Mouse (Mus musculus) kidney, adult 2 months (tissue): ENCODE results near the gene Tmem198. TPM values are rescaled to one million over a fixed set of nuclear protein-coding genes. Genes with fewer than 3 reads are reported as not detected.

Experiments used
- DNase-seq: peaks from one replicate; pipeline ENCODE4 v3.0.0; 2021
- H3K27ac ChIP-seq: fragments of 200-500 bp; 2 replicates; pipeline ENCODE4 v1.5.1; 2012; ENCODE audit warnings: low read depth, low read length, control low read depth, inconsistent platforms; ENCODE audit not compliant: insufficient read depth
- H3K27me3 ChIP-seq: fragments of 200-500 bp; replicated peaks from 2 replicates; pipeline ENCODE4 v1.6.1; 2012; ENCODE audit warnings: mild to moderate bottlenecking, moderate library complexity, low read length, inconsistent platforms; ENCODE audit not compliant: control insufficient read depth, insufficient read depth
- H3K36me3 ChIP-seq: fragments of 200-500 bp; 2 replicates; pipeline ENCODE4 v1.6.1; 2012; ENCODE audit warnings: mild to moderate bottlenecking, moderate library complexity, low read length, inconsistent platforms; ENCODE audit not compliant: control insufficient read depth, insufficient read depth
- H3K4me1 ChIP-seq: fragments of 200-500 bp; 2 replicates; pipeline ENCODE4 v1.6.1; 2011; ENCODE audit warnings: low read length; ENCODE audit not compliant: control insufficient read depth, insufficient read depth
- H3K4me3 ChIP-seq: fragments of 200-500 bp; 2 replicates; pipeline ENCODE4 v1.5.1; 2011; ENCODE audit warnings: mild to moderate bottlenecking, low read depth, low read length, control low read depth; ENCODE audit not compliant: insufficient read depth
- CTCF ChIP-seq: fragments of 200-500 bp; conservative IDR thresholded peaks from 2 replicates; pipeline ENCODE4 v1.5.1; 2011; ENCODE audit warnings: low read depth, mild to moderate bottlenecking, control low read depth, low read length, moderate library complexity, mixed read lengths; ENCODE audit not compliant: insufficient read depth, insufficient read length
- POLR2A ChIP-seq: fragments of 200-500 bp; IDR thresholded peaks from one replicate; pipeline ENCODE4 v1.6.1; 2011; ENCODE audit warnings: low read depth, low read length, control low read depth
- WGBS: fragments of 180-500 bp; shearing (Covaris S2); methylation state at CpG from one replicate; pipeline ENCODE4 v1.1.7; 2018; 5-methylcytosine and 5-hydroxymethylcytosine counted together
- polyA plus RNA-seq: library from polyadenylated mRNA; depleted of rRNA; stranded (reverse); fragments of >200 nt; gene quantifications from 2 replicates; pipeline ENCODE4 v1.2.3, GENCODE M21; 2012

Tmem198 gene
- polyA plus RNA-seq, 1 experiment = 1.3 TPM

GRCm38 (mm10) chr1:75456746-75457564 is 22.4 kb upstream of the Tmem198 start:
- no peak for DNase-seq
- TF ChIP-seq POLR2A = no peak
- peak; percentile 34; the same call in 1 of the 2 replicates for TF ChIP-seq CTCF
- Histone ChIP-seq H3K36me3 (no peaks in the 10 kb centered on the region), H3K4me3 (no peak overlapping the region), H3K4me1 (no peaks in the 10 kb centered on the region), H3K27ac (no peak overlapping the region), H3K27me3 (no peaks in the 10 kb centered on the region; the same call in 1 of the 2 replicates)
- WGBS = 30% methylated on average over 14 of the region's 14 CpGs

DNA sequence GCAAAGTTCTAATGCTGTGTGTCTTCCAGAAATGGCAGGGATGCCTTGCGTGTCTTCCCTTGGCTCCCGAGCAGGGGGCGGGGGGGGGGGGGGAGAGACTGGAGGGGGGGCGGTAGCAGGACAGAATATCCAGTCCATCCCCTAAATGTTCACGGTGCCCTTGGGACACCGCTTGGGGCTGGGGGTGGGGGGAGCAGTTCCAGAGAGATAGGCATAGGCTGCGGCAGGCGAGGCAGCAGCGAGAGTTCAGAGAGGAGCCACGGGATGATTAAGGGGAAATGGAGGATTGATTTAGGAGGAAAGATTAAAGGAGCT is 21.7 kb upstream of the Tmem198 start:
- Histone ChIP-seq H3K36me3 (no peaks in the 10 kb centered on the region), H3K27ac (no peak overlapping the region), H3K4me3 (no peak overlapping the region), H3K4me1 (no peaks in the 10 kb centered on the region), H3K27me3 (no peaks in the 10 kb centered on the region; the same call in 1 of the 2 replicates)
- DNase-seq = no peak
- 11% methylated on average over 10 of the region's 10 CpGs for WGBS
- no peak for TF ChIP-seq POLR2A
- TF ChIP-seq CTCF = no peak

DNA sequence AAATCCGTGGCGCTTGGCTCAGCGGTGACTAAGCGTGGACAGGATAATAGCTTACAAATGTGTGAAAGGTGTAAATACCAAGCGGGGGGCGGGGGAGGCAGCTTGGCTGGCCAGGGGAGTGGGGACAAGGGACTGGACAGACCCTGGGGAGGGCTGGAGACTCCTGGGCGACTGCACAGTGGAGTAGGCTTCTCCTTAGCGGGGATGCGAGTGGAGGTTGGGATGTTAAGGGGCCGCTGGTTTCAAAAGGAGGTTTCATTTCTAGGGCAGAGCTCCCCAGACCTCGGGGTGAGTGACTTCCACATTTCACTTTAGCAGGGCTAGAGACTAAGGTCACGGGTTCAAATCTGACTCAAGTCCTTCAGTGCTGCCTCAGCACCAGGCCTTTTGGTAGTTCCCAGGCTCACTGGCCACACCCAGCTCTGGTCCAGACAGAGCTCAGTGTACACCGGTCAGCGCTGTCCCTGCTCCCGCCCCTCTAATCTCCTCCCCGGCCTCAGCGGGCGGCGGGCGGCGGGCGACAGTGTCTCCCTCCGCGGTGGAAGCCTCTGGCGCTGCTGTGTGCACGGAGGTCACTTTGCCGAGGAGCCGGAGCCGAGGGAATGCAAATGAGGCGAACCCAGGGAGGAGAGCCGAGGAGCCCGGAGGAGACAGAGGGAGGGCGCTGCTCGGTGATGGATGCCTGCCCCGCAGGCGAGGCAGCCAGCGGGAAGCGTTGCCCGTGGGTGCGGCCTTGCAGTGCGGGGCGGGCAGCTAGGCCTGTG is 21.1 kb upstream of the Tmem198 start:
- 7% methylated on average over 40 of the region's 42 CpGs for WGBS
- H3K4me1 ChIP-seq = no peaks in the 10 kb centered on the region
- no peaks in the 10 kb centered on the region; the same call in 1 of the 2 replicates for H3K27me3 ChIP-seq
- peak overlapping the region; percentile 2; the same call in 1 of the 2 replicates for H3K4me3 ChIP-seq
- DNase-seq = peak; percentile 38
- H3K36me3 ChIP-seq = no peaks in the 10 kb centered on the region
- TF ChIP-seq CTCF (no peak), POLR2A (no peak)
- no peak overlapping the region for H3K27ac ChIP-seq

DNA sequence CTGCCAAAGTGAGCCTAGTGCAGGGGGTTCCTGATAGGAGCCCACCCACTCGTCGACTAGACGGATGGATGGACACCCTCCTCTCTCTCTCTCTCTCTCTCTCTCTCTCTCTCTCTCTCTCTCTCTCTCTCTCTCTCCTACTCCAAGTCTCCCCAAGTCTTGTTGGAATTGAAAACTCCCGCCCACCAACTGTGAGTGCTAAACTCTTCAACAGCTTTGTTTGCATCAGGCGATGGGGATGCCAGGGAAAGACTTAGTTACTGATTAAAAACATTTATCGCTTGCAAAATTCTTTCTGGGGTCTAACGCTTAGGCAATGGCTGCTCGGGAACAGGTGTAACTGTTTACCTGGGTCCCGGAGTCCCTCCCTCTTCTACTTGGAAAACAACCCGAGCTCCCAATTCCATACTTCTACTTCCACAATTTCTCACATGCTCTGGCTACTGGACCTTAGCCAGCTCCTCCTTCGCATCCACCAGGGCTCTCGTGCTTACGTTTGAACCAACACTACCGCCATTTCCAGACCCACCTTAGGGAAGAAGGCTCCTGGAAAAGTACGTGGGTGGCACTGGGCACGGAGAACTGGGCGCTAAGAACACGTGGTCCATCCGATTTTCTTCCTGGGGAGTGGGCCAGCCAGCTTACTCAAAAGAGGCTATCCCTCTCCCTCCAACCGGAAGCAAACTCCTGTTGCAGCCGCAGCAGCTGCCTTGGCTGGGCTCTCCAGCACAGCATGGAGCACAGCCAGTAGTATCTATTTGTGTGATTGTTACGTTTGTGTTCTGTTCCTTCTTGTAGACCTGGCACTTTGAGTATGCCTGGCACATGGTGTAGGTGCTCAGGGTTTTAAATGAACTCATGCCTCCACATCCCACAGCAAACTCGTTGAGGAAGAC is 20.3 kb upstream of the Tmem198 start:
- peak overlapping the region; percentile 2; the same call in 1 of the 2 replicates for H3K4me3 ChIP-seq
- WGBS = 11% methylated on average over 21 of the region's 23 CpGs
- no peaks in the 10 kb centered on the region for H3K36me3 ChIP-seq
- H3K27ac ChIP-seq = no peak overlapping the region
- TF ChIP-seq POLR2A = no peak
- no peak for TF ChIP-seq CTCF
- no peaks in the 10 kb centered on the region for H3K4me1 ChIP-seq
- H3K27me3 ChIP-seq = no peaks in the 10 kb centered on the region; the same call in 1 of the 2 replicates
- no peak for DNase-seq

DNA sequence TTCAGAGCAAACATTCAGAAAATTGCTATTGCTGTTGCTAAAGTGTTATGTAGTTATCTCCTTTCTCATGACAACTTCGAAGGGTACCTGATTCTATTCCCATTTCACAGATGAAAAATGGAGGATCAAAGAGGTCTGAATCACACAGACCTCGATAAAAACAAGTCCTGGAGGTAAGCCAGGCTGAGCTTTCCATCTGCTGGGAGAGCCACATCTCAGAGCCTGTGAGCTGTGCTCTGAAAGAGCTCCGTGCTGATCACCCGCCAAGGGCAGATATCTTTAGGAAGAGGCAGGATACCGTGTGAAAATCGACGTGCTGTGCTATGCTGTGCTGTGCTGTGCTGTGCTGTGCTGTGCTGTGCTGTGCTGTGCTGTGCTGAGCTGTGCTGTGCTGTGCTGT is 19.0 kb upstream of the Tmem198 start:
- no peak overlapping the region for H3K27ac ChIP-seq
- WGBS = 69% methylated on average over 7 of the region's 7 CpGs
- no peaks in the 10 kb centered on the region; the same call in 1 of the 2 replicates for H3K27me3 ChIP-seq
- H3K36me3 ChIP-seq = no peaks in the 10 kb centered on the region
- no peak overlapping the region for H3K4me3 ChIP-seq
- no peaks in the 10 kb centered on the region for H3K4me1 ChIP-seq
- TF ChIP-seq CTCF (no peak), POLR2A (no peak)
- no peak for DNase-seq

DNA sequence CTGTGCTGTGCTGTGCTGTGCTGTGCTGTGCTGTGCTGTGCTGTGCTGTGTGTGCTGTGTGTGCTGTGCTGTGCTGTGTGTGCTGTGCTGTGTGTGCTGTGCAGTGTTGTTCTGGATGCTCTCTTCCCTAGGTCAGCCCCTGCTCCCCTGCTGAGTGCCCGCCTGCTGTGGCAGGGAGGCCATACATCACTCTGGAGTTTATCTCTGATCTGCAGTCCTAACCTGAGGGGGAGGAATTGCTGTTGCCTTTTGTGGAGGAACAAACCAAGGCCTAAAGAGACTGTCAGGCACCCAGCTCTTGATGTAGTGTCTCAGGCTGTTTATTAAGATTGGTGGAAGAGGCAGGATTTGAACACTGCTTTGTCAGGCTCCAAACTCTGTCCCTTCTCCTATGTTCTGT is 16.7 kb upstream of the Tmem198 start:
- H3K4me1 ChIP-seq = no peaks in the 10 kb centered on the region

More for the DNA sequence above, 16.7 kb upstream of the Tmem198 start:
- TF ChIP-seq CTCF (no peak), POLR2A (no peak)
- WGBS = 81% methylated on average over 1 of the region's 1 CpGs
- no peaks in the 10 kb centered on the region for H3K27me3 ChIP-seq
- no peak overlapping the region for H3K4me3 ChIP-seq
- H3K36me3 ChIP-seq = no peaks in the 10 kb centered on the region
- no peak overlapping the region for H3K27ac ChIP-seq
- DNase-seq = no peak
